Mouse (Mus musculus): ENCODE results near the gene Fblim1.

The Fblim1 gene

GRCm38 (mm10) chr4:141540844-141541243, 65.1 kb downstream of the Fblim1 start:
- TF ChIP-seq CTCF (conservative IDR thresholded peaks at IDR 0.05; ENCODE audit: low read length) = no peak
- no peak for TF ChIP-seq POU5F1 (IDR thresholded peaks at IDR 0.05; ENCODE audit: borderline replicate concordance, low read length)
- H3K27me3 ChIP-seq (ENCODE audit: insufficient read depth, low read length) = peaks cover 7% of the 10 kb centered on the region; the same call in 1 of the 2 replicates
- no peak overlapping the region for H3K4me3 ChIP-seq (replicated peaks; ENCODE audit: low read length)
- H3K9me3 ChIP-seq (ENCODE audit: low read length) = no peaks in the 10 kb centered on the region
- H3K36me3 ChIP-seq (ENCODE audit: insufficient read depth, low read length) = no peaks in the 10 kb centered on the region
- H3K4me1 ChIP-seq (replicated peaks; ENCODE audit: low read depth, low read length) = peaks cover 30% of the 10 kb centered on the region

- Histone ChIP-seq H3K27me3 (ENCODE audit: insufficient read depth, low read length) (peaks cover 7% of the 10 kb centered on the region; the same call in 1 of the 2 replicates), H3K4me1 (replicated peaks; ENCODE audit: low read depth, low read length) (peaks cover 38% of the 10 kb centered on the region), H3K9me3 (ENCODE audit: low read length) (no peaks in the 10 kb centered on the region)
Measured at GRCm38 (mm10) chr4:141539213-141539767, 66.6 kb downstream of the Fblim1 start.

GRCm38 (mm10) chr4:141538408-141539212, 67.3 kb downstream of the Fblim1 start, which contains the start of gene Spen:
Gene Spen (minus strand): TSS chr4:141538597.
- Histone ChIP-seq H3K36me3 (ENCODE audit: insufficient read depth, low read length) (no peaks in the 10 kb centered on the region), H3K9me3 (ENCODE audit: low read length) (no peaks in the 10 kb centered on the region), H3K4me3 (replicated peaks; ENCODE audit: low read length) (peak within 1 kb of the TSS; percentile 89), H3K27me3 (ENCODE audit: insufficient read depth, low read length) (peaks cover 10% of the 10 kb centered on the region; the same call in 1 of the 2 replicates), H3K4me1 (replicated peaks; ENCODE audit: low read depth, low read length) (peaks cover 43% of the 10 kb centered on the region)
- TF ChIP-seq POU5F1 (IDR thresholded peaks at IDR 0.05; ENCODE audit: borderline replicate concordance, low read length) (no peak), CTCF (conservative IDR thresholded peaks at IDR 0.05; ENCODE audit: low read length) (no peak), NANOG (IDR thresholded peaks at IDR 0.05; ENCODE audit: borderline replicate concordance, low read length) (no peak)

More at GRCm38 (mm10) chr4:141539213-141539767, 66.6 kb downstream of the Fblim1 start:
- TF ChIP-seq NANOG (IDR thresholded peaks at IDR 0.05; ENCODE audit: borderline replicate concordance, low read length) = no peak
- no peak for TF ChIP-seq POU5F1 (IDR thresholded peaks at IDR 0.05; ENCODE audit: borderline replicate concordance, low read length)
- TF ChIP-seq CTCF (conservative IDR thresholded peaks at IDR 0.05; ENCODE audit: low read length) = no peak
- Histone ChIP-seq H3K36me3 (ENCODE audit: insufficient read depth, low read length) (no peaks in the 10 kb centered on the region), H3K4me3 (replicated peaks; ENCODE audit: low read length) (peak overlapping the region; percentile 89)

GRCm38 (mm10) chr4:141537706-141538407, 68.0 kb downstream of the Fblim1 start:
- Histone ChIP-seq H3K4me3 (replicated peaks; ENCODE audit: low read length) (peak overlapping the region; percentile 89), H3K9me3 (ENCODE audit: low read length) (no peaks in the 10 kb centered on the region), H3K4me1 (replicated peaks; ENCODE audit: low read depth, low read length) (peaks cover 50% of the 10 kb centered on the region), H3K27me3 (ENCODE audit: insufficient read depth, low read length) (peaks cover 10% of the 10 kb centered on the region; the same call in 1 of the 2 replicates), H3K36me3 (ENCODE audit: insufficient read depth, low read length) (no peaks in the 10 kb centered on the region)
- TF ChIP-seq POU5F1 (IDR thresholded peaks at IDR 0.05; ENCODE audit: borderline replicate concordance, low read length) = no peak

GRCm38 (mm10) chr4:141537226-141537610, 68.7 kb downstream of the Fblim1 start:
- H3K36me3 ChIP-seq (ENCODE audit: insufficient read depth, low read length) = no peaks in the 10 kb centered on the region
- H3K9me3 ChIP-seq (ENCODE audit: low read length) = no peaks in the 10 kb centered on the region
- H3K27me3 ChIP-seq (ENCODE audit: insufficient read depth, low read length) = peaks cover 10% of the 10 kb centered on the region; the same call in 1 of the 2 replicates
- TF ChIP-seq CTCF (conservative IDR thresholded peaks at IDR 0.05; ENCODE audit: low read length) (no peak), POU5F1 (IDR thresholded peaks at IDR 0.05; ENCODE audit: borderline replicate concordance, low read length) (no peak), NANOG (IDR thresholded peaks at IDR 0.05; ENCODE audit: borderline replicate concordance, low read length) (no peak)
- peaks cover 57% of the 10 kb centered on the region for H3K4me1 ChIP-seq (replicated peaks; ENCODE audit: low read depth, low read length)
- H3K4me3 ChIP-seq (replicated peaks; ENCODE audit: low read length) = peak overlapping the region; percentile 89

- Histone ChIP-seq H3K27me3 (ENCODE audit: insufficient read depth, low read length) (peaks cover 10% of the 10 kb centered on the region; the same call in 1 of the 2 replicates), H3K4me1 (replicated peaks; ENCODE audit: low read depth, low read length) (peaks cover 58% of the 10 kb centered on the region), H3K9me3 (ENCODE audit: low read length) (no peaks in the 10 kb centered on the region), H3K36me3 (ENCODE audit: insufficient read depth, low read length) (no peaks in the 10 kb centered on the region), H3K4me3 (replicated peaks; ENCODE audit: low read length) (peak overlapping the region; percentile 89)
- no peak for TF ChIP-seq POU5F1 (IDR thresholded peaks at IDR 0.05; ENCODE audit: borderline replicate concordance, low read length)
- no peak for TF ChIP-seq CTCF (conservative IDR thresholded peaks at IDR 0.05; ENCODE audit: low read length)
- no peak for TF ChIP-seq NANOG (IDR thresholded peaks at IDR 0.05; ENCODE audit: borderline replicate concordance, low read length)
Measured at GRCm38 (mm10) chr4:141536291-141537225, 69.3 kb downstream of the Fblim1 start.

GRCm38 (mm10) chr4:141534947-141535680, 70.8 kb downstream of the Fblim1 start:
- H3K27me3 ChIP-seq (ENCODE audit: insufficient read depth, low read length) = peaks cover 10% of the 10 kb centered on the region; the same call in 1 of the 2 replicates
- H3K9me3 ChIP-seq (ENCODE audit: low read length) = no peaks in the 10 kb centered on the region
- H3K4me3 ChIP-seq (replicated peaks; ENCODE audit: low read length) = peak overlapping the region; percentile 89
- H3K4me1 ChIP-seq (replicated peaks; ENCODE audit: low read depth, low read length) = peaks cover 70% of the 10 kb centered on the region
- 0 out of 2 replicates have a peak, but pooled peaks have one; percentile 14 for TF ChIP-seq CTCF (conservative IDR thresholded peaks at IDR 0.05; ENCODE audit: low read length)
- no peak for TF ChIP-seq POU5F1 (IDR thresholded peaks at IDR 0.05; ENCODE audit: borderline replicate concordance, low read length)
- no peak for TF ChIP-seq NANOG (IDR thresholded peaks at IDR 0.05; ENCODE audit: borderline replicate concordance, low read length)
- H3K36me3 ChIP-seq (ENCODE audit: insufficient read depth, low read length) = peaks cover 10% of the 10 kb centered on the region

Measured in E14TG2a.4 (cell line).